Mouse (Mus musculus) neural tube, embryonic 13.5 days (tissue): ENCODE data around the gene Fermt3. TPM values are rescaled to one million over a fixed set of nuclear protein-coding genes. Genes with fewer than 3 reads are reported as not detected.

Experiments used
- ATAC-seq: fragments of 200-750 bp; cut with Nextera tagmentation; 2 replicates; pipeline ENCODE4 v1.8.0; 2017; ENCODE audit warnings: low read depth, mild to moderate bottlenecking, moderate TSS enrichment, moderate library complexity
- H3K27ac ChIP-seq: fragments of 300-500 bp; sonication (generic); replicated peaks from 2 replicates; pipeline ENCODE4 v1.5.1; 2015; ENCODE audit warnings: moderate library complexity, mild to moderate bottlenecking, inconsistent platforms
- H3K27me3 ChIP-seq: fragments of 300-500 bp; sonication (generic); 2 replicates; pipeline ENCODE4 v1.6.1; 2015; ENCODE audit warnings: mild to moderate bottlenecking, inconsistent platforms
- H3K36me3 ChIP-seq: fragments of 300-500 bp; sonication (generic); 2 replicates; pipeline ENCODE4 v1.6.1; 2015; ENCODE audit warnings: mild to moderate bottlenecking, inconsistent platforms
- H3K4me1 ChIP-seq: fragments of 300-500 bp; sonication (generic); replicated peaks from 2 replicates; pipeline ENCODE4 v1.6.1; 2015; ENCODE audit warnings: inconsistent platforms
- H3K4me2 ChIP-seq: fragments of 300-500 bp; sonication (generic); 2 replicates; pipeline ENCODE4 v1.6.1; 2015; ENCODE audit warnings: inconsistent platforms, mild to moderate bottlenecking, moderate library complexity
- H3K4me3 ChIP-seq: fragments of 300-500 bp; sonication (generic); 2 replicates; pipeline ENCODE4 v1.5.1; 2015; ENCODE audit warnings: mild to moderate bottlenecking, inconsistent platforms
- H3K9ac ChIP-seq: fragments of 300-500 bp; sonication (generic); 2 replicates; pipeline ENCODE4 v1.6.1; 2015; ENCODE audit warnings: moderate library complexity, mild to moderate bottlenecking, inconsistent platforms
- H3K9me3 ChIP-seq: fragments of 300-500 bp; sonication (generic); 2 replicates; pipeline ENCODE4 v1.6.1; 2016; ENCODE audit warnings: inconsistent platforms
- WGBS: fragments of 180-500 bp; shearing (Covaris S2); methylation state at CpG from one replicate; pipeline ENCODE4 v1.1.7; 2015; 5-methylcytosine and 5-hydroxymethylcytosine counted together
- polyA plus RNA-seq: library from polyadenylated mRNA; unstranded; fragments of >200 nt; fragmentation: Nextera tagmentation; extraction: Ambion mirVana; gene quantifications from 2 replicates; pipeline ENCODE4 v1.2.1, GENCODE M21; 2015

Gene Fermt3
- polyA plus RNA-seq, 1 experiment from 2014 or later = 4.9 TPM

- Histone ChIP-seq H3K9me3 (no peaks in the 10 kb centered on the region), H3K36me3 (peaks cover 97% of the 10 kb centered on the region), H3K4me1 (no peaks in the 10 kb centered on the region), H3K9ac (no peak overlapping the region), H3K4me3 (no peak overlapping the region), H3K27ac (no peak overlapping the region), H3K27me3 (no peaks in the 10 kb centered on the region), H3K4me2 (no peak overlapping the region)
- ATAC-seq = no peak
- WGBS = 97% methylated on average over 5 of the region's 5 CpGs
Measured at GRCm38 (mm10) chr19:7029531-7029930, 10.3 kb upstream of the Fermt3 start.

DNA sequence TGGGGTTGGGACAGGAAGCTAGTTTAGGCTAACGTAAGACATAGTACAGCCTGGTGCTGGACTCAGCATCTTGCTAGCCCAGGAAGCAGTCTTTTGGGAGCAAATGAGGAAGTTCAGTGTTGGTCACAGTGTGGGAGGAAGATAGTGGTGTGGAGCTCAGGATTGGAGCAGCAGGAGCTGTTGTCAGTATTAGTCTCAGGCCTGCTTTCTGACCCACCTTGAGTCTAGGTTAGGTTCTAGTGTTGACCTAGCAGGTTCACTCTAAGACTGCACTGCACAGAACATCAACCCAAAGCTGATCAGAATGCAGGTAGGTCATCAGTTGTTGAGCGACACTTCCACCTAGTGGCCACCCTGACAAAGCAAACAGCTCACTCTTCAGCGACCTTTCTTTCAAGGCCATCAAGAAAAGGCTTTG, 964 bp upstream of the Fermt3 start:
- Histone ChIP-seq H3K4me2 (no peak overlapping the region), H3K27me3 (no peaks in the 10 kb centered on the region), H3K9me3 (no peaks in the 10 kb centered on the region), H3K4me1 (no peaks in the 10 kb centered on the region), H3K9ac (no peak overlapping the region), H3K27ac (no peak overlapping the region), H3K4me3 (no peak overlapping the region), H3K36me3 (peaks cover 86% of the 10 kb centered on the region)
- WGBS = 62% methylated on average over 3 of the region's 3 CpGs
- ATAC-seq = peak; percentile 50

DNA sequence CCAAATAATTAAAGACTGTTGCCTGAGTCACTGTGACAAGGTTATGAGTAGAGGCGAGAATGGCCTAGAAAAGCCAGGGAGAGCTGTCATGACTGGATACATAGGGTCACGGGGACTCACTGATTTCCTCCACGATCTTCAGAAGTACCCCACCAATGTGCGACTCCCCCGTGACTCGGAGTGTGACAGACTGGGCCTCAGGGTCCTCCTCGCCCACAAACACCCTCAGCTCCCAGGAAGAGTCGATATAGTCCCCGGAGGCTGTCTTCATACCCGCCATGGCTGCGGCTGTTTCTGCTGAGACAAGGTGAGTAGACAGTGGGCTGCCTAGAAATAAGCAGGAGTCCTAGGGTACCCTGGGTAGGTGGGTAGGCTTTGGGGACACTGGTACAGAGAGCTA, 723 bp downstream of the Fermt3 start:
- Histone ChIP-seq H3K4me1 (no peaks in the 10 kb centered on the region), H3K27me3 (no peaks in the 10 kb centered on the region), H3K36me3 (peaks cover 70% of the 10 kb centered on the region), H3K27ac (no peak overlapping the region), H3K4me3 (no peak overlapping the region), H3K9ac (no peak overlapping the region), H3K9me3 (no peaks in the 10 kb centered on the region), H3K4me2 (no peak overlapping the region)
- 92% methylated on average over 11 of the region's 11 CpGs for WGBS
- ATAC-seq = no peak

GRCm38 (mm10) chr19:7017541-7018457, 1.5 kb downstream of the Fermt3 start:
- H3K9me3 ChIP-seq = no peaks in the 10 kb centered on the region
- H3K9ac ChIP-seq = no peak overlapping the region
- H3K27ac ChIP-seq = no peak overlapping the region
- H3K36me3 ChIP-seq = peaks cover 66% of the 10 kb centered on the region
- H3K4me2 ChIP-seq = no peak overlapping the region
- H3K4me1 ChIP-seq = no peaks in the 10 kb centered on the region
- no peak for ATAC-seq
- no peaks in the 10 kb centered on the region for H3K27me3 ChIP-seq
- WGBS = 81% methylated on average over 12 of the region's 12 CpGs
- H3K4me3 ChIP-seq = no peak overlapping the region

- no peak overlapping the region for H3K9ac ChIP-seq
- H3K36me3 ChIP-seq = peaks cover 37% of the 10 kb centered on the region
- no peaks in the 10 kb centered on the region for H3K9me3 ChIP-seq
- no peak overlapping the region for H3K4me3 ChIP-seq
- no peak overlapping the region for H3K4me2 ChIP-seq
- H3K27ac ChIP-seq = no peak overlapping the region
- WGBS = 92% methylated on average over 20 of the region's 20 CpGs
- H3K27me3 ChIP-seq = no peaks in the 10 kb centered on the region
- ATAC-seq = no peak
- H3K4me1 ChIP-seq = no peaks in the 10 kb centered on the region
Measured at GRCm38 (mm10) chr19:7014481-7015135, 4.7 kb downstream of the Fermt3 start.

DNA sequence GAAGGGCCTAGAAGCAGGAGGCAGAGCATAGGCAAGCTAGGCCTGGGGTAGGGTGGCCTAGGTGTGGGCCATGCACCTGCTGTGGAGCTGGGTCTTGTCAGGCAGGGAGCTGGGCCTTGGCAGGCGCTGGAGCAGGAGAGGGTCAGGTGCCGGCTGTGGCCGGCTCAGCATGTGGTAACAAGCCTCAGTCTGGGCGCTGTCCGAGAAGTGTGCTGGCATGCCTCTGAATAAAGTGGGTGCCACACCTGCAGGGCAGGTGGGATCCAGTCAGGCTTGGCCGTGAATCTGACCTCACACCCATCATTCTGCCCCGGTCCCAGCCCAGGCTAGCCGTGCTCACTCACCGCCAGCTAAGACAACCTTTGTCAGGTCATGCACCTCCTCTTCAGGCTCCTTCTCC, 5.3 kb downstream of the Fermt3 start:
- Histone ChIP-seq H3K9ac (no peak overlapping the region), H3K4me2 (no peak overlapping the region), H3K4me3 (no peak overlapping the region), H3K9me3 (no peaks in the 10 kb centered on the region), H3K27ac (no peak overlapping the region), H3K27me3 (no peaks in the 10 kb centered on the region), H3K36me3 (peaks cover 31% of the 10 kb centered on the region), H3K4me1 (no peaks in the 10 kb centered on the region)
- no peak for ATAC-seq
- WGBS = 93% methylated on average over 9 of the region's 9 CpGs

GRCm38 (mm10) chr19:7012426-7012825, 6.8 kb downstream of the Fermt3 start:
- ATAC-seq = no peak
- WGBS = 77% methylated on average over 4 of the region's 4 CpGs
- no peak overlapping the region for H3K4me3 ChIP-seq
- H3K9me3 ChIP-seq = no peaks in the 10 kb centered on the region
- no peaks in the 10 kb centered on the region for H3K4me1 ChIP-seq
- H3K4me2 ChIP-seq = no peak overlapping the region
- H3K9ac ChIP-seq = no peak overlapping the region
- H3K36me3 ChIP-seq = peaks cover 17% of the 10 kb centered on the region
- no peak overlapping the region for H3K27ac ChIP-seq
- H3K27me3 ChIP-seq = no peaks in the 10 kb centered on the region

GRCm38 (mm10) chr19:7006892-7007593, 12.2 kb downstream of the Fermt3 start:
- Histone ChIP-seq H3K4me3 (no peak overlapping the region), H3K9me3 (no peaks in the 10 kb centered on the region), H3K27ac (no peak overlapping the region), H3K4me1 (no peaks in the 10 kb centered on the region), H3K27me3 (no peaks in the 10 kb centered on the region), H3K36me3 (no peaks in the 10 kb centered on the region), H3K4me2 (no peak overlapping the region), H3K9ac (no peak overlapping the region)
- ATAC-seq = no peak
- WGBS = 82% methylated on average over 9 of the region's 9 CpGs

- ATAC-seq = no peak
- Histone ChIP-seq H3K4me3 (no peak overlapping the region), H3K4me1 (peaks cover 28% of the 10 kb centered on the region), H3K27ac (no peak overlapping the region), H3K36me3 (peaks cover 25% of the 10 kb centered on the region), H3K4me2 (no peak overlapping the region), H3K9ac (no peak overlapping the region), H3K9me3 (no peaks in the 10 kb centered on the region), H3K27me3 (no peaks in the 10 kb centered on the region)
- WGBS = 92% methylated on average over 19 of the region's 19 CpGs
Measured at GRCm38 (mm10) chr19:6999360-7000063, 19.8 kb downstream of the Fermt3 start.

- ATAC-seq = no peak
- Histone ChIP-seq H3K4me3 (no peak overlapping the region), H3K27ac (no peak overlapping the region), H3K36me3 (peaks cover 25% of the 10 kb centered on the region), H3K27me3 (no peaks in the 10 kb centered on the region), H3K4me2 (no peak overlapping the region), H3K9ac (no peak overlapping the region), H3K4me1 (peaks cover 43% of the 10 kb centered on the region), H3K9me3 (no peaks in the 10 kb centered on the region)
- WGBS = 84% methylated on average over 9 of the region's 9 CpGs
Measured at GRCm38 (mm10) chr19:6997721-6998290, 21.5 kb downstream of the Fermt3 start.

DNA sequence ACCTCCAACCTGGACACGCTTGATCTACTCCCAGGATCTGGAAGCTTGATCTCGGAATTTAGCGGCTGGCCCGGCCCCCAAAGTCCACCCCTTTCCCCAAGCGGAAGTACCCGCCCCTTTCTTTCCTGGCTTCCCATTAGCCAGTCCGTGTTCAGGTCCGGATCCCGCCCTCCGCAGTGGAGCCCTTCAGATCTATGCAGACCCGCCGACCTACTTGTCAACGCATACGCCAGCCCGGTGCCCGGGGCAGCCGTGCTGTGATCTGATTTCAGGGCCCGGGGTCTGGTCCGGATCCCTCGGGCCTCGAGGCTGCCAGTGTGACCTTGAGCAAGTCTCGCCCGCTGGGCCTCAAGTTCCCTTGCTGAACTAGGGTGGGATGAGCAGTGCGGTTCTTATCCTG, 23.3 kb downstream of the Fermt3 start, which contains the start of the genes Nudt22 and Trpt1:
Gene Nudt22 (minus strand): TSS at position 112 of the 400 bp plus-strand sequence.
Gene Trpt1 (plus strand): TSS at position 126 of the 400 bp plus-strand sequence.
- Histone ChIP-seq H3K27me3 (no peaks in the 10 kb centered on the region), H3K9ac (peak within 1 kb of the TSS; percentile 82), H3K9me3 (no peaks in the 10 kb centered on the region), H3K27ac (peak within 1 kb of the TSS; percentile 76), H3K4me1 (peaks cover 52% of the 10 kb centered on the region), H3K4me2 (peak within 1 kb of the TSS; percentile 79), H3K4me3 (peak within 1 kb of the TSS; percentile 69), H3K36me3 (peaks cover 25% of the 10 kb centered on the region)
- under 1% methylated on average over 24 of the region's 24 CpGs for whole genome bisulfite sequencing
- peak; percentile 72 for ATAC-seq
